ENCODE assay signal across 9 mouse cellular contexts in the genomic region with DNA sequence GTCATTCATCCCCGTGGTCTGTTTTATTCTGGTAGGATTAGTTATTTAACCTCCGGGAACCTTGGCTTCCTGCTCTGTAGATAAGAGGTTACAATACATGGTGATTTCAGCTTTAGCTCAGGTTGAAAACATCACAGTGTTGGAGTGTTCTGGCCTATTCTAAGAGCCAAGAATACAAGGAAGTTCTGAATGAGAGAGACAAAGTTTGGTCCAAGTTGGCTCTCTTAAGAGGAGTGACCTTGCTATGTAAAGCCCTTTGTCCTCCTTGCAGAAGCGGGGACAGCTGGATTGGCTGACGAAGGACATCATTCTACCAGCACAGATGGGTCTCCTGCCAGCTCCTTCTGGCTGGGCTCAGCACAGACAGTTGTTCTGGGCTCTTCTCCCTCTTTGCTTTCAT.
A peak's percentile ranks its signal among the peaks of the same experiment; 100 is the strongest.
DNase-seq lines count a peak whose midpoint lies in the region; ATAC-seq and TF ChIP-seq lines count a peak whose summit lies in the region.
"Had no signal": no experiment of that assay in that cellular context is flagged by ENCODE, and none has a peak within 500 bp of the region (broad histone marks: within the 10 kb centered on the region; RNA-seq: fewer than 3 reads in every experiment).

No protein-coding gene starts in this region.

- WGBS in limb, embryonic 14.5 days, result 72% methylated on average over 4 of the region's 4 CpGs
- 82% methylated on average over 4 of the region's 4 CpGs for WGBS in limb, embryonic 10.5 days

- DNase-seq in limb, embryonic 14.5 days (ENCODE audit: low spot score), result peak; percentile 49
- DNase-seq in limb, embryonic 10.5 days (ENCODE audit: low spot score), result no peak
- peak; percentile 48 for DNase-seq in heart, adult 8-10 months (ENCODE audit: low spot score)
- peak; percentile 66 for DNase-seq in kidney, postnatal 10 days
- peak; percentile 52 for DNase-seq in skeletal muscle tissue, adult 2 months (ENCODE audit: low read depth, low spot score)
- DNase-seq in layer of hippocampus, postnatal 36 days, result no peak
- DNase-seq in embryo, embryonic 10 days (ENCODE audit: low spot score), result no peak

- no peaks in the 10 kb centered on the region for H3K9me3 ChIP-seq in limb, embryonic 14.5 days (ENCODE audit: control insufficient read depth, low read length)
- no peaks in the 10 kb centered on the region for H3K9me3 ChIP-seq in limb, embryonic 10.5 days (replicated peaks)

- no peaks in the 10 kb centered on the region for H3K27me3 ChIP-seq in limb, embryonic 14.5 days (ENCODE audit: control insufficient read depth, insufficient read depth, low read length)
- H3K27me3 ChIP-seq in limb, embryonic 10.5 days (ENCODE audit: low read depth, poor library complexity, severe bottlenecking), result no peaks in the 10 kb centered on the region

- H3K36me3 ChIP-seq in limb, embryonic 14.5 days (ENCODE audit: control insufficient read depth, insufficient read depth, low read length), result no peaks in the 10 kb centered on the region
- no peaks in the 10 kb centered on the region for H3K36me3 ChIP-seq in limb, embryonic 10.5 days

- no peaks in the 10 kb centered on the region for H3K4me1 ChIP-seq in limb, embryonic 14.5 days (ENCODE audit: control insufficient read depth, insufficient read depth, low read length)
- H3K4me1 ChIP-seq in limb, embryonic 10.5 days, result peaks cover 7% of the 10 kb centered on the region; the same call in 1 of the 2 replicates

- no peak for ATAC-seq in limb, embryonic 14.5 days (ENCODE audit: low FRiP score, low read depth)
- ATAC-seq in erythroid progenitor cell, adult 5-6 weeks (replicated peaks; ENCODE audit: low FRiP score, poor library complexity, severe bottlenecking), result no peak

- no peak overlapping the region for H3K4me2 ChIP-seq in limb, embryonic 14.5 days (replicated peaks; ENCODE audit: low read depth, low read length, severe bottlenecking)

- H3K27ac ChIP-seq in limb, embryonic 14.5 days (replicated peaks; ENCODE audit: low read depth, low read length), result no peak overlapping the region
- H3K27ac ChIP-seq in limb, embryonic 10.5 days, result no peak overlapping the region
- H3K27ac ChIP-seq: layer of hippocampus, adult 2 months had no signal

- no peak overlapping the region for H3K4me3 ChIP-seq in limb, embryonic 14.5 days (replicated peaks; ENCODE audit: low read length)
- H3K4me3 ChIP-seq in limb, embryonic 10.5 days, result no peak overlapping the region
- H3K4me3 ChIP-seq: layer of hippocampus, adult 2 months had no signal

- no peak overlapping the region for H3K9ac ChIP-seq in limb, embryonic 14.5 days (ENCODE audit: low read depth, low read length, severe bottlenecking)

- no peak for TF ChIP-seq POLR2A in limb, embryonic 14.5 days (IDR thresholded peaks at IDR 0.05; ENCODE audit: borderline replicate concordance, extremely low read depth, insufficient read depth, insufficient read length)

Comparison
In these comparisons a context has a peak if more than half of its experiments do, and no peak if none do; other contexts are left out.
1. DNase-seq: peak in limb, embryonic 14.5 days (single experiment), heart, adult 8-10 months (single experiment), kidney, postnatal 10 days (single experiment) and skeletal muscle tissue, adult 2 months (single experiment); none in limb, embryonic 10.5 days (single experiment), layer of hippocampus, postnatal 36 days (0 of 2) and embryo, embryonic 10 days (single experiment).